Mouse (Mus musculus) mouse embryonic stem cell (cell line): ENCODE results near the gene Abi3.

Experiments used
- in situ Hi-C, 2 experiments: fragments of 300-500 bp; cut with MboI; formaldehyde crosslinking; loops; 1 replicate in 1 of 2; 3 replicates in 1 of 2; pipeline ENCODE4 v1.14.3; 2019 to 2020; ENCODE audit warnings: low sequenced_read_pairs in 2 of 2, low pct_unique_long_range_greater_than_20kb in 1 of 2, mixed read lengths in 1 of 2; ENCODE audit not compliant: unreplicated experiment in 1 of 2

Gene Abi3

DNA sequence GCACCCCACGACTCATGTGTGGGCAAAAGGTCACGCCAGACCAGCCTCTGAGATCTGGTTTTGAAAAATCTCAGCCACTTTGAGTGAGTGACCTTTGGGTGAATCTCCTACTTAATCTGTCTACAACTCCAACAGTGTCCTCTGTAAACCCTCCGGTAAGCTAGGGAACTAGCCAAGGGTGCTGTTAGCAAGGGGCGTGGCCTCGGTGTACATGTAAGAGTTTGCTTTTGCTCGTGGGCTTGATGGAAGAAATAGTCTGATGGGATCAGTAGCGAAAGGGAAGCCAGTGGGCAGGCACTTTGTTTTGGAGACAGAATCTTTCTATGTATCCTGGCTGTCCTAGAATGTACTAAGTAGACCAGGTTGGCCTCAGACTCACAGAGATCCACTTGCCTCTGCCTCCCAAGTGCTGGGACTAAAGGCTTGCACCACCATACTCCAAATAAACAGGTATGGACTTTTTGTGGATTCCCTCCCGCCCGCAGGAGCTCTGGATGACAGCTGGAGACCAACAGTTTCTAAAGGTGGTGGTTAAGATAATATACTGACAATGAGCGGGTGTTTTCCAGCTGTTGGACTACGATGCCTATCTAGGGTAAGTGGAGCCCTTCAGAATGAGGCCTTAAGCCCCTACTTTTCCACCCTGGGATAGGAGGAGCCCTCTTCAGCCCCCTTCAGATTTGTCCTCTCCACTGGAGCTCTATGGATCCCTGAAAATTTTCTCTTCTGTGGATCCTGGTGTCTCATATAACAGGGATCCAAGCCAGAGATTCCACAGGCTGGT lies 13.9 kb downstream of the Abi3 start:
- in situ Hi-C loops = no loop called here

DNA sequence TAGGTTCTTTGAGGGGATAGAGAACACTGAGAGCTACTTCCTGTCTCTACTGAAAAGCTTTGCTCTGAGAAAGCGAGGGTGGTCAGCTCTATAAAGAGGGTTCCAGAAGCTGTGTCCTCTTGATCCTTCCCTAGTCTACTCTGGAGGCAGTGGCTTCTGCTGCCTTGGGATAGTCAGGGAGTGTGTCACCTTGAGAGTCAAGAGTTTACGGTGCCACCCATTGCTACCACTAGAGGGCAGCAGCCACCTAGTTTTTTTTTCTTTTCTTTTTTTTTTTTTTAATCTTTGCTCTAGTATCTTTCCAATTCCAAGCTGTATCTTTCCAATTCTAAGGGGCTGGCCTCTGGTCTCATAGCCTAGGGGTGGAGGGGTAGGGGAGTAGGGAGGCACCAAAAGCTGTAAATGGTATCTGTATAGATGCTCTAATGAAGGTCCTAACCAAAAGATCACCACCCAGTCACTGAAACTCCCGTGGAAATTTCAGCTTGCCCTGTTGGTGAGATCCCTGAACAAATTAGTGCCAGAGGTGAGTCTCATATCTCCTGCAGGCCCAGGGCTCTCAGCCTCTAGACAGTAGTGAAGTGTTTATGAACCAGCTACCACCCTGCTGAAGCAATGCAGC lies 14.7 kb downstream of the Abi3 start:
- in situ Hi-C loops = no loop called here

DNA sequence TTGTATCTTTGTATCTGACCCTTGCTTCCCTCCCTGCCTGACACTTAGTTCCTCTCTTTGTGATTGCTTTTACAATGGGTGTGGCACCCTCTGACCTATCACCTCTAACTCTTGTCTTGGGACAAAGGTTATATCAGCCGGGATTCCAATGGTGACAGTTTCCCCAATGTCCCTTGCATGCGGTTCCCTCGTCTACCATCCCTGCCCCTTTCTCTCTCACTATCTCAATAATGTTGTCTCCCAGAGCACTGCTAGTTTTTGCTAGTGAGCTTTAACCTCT lies 15.2 kb downstream of the Abi3 start:
- in situ Hi-C loops = no loop called here

- in situ Hi-C loops = no loop called here
Measured at GRCm38 (mm10) chr11:95826317-95827167, 15.7 kb downstream of the Abi3 start.

DNA sequence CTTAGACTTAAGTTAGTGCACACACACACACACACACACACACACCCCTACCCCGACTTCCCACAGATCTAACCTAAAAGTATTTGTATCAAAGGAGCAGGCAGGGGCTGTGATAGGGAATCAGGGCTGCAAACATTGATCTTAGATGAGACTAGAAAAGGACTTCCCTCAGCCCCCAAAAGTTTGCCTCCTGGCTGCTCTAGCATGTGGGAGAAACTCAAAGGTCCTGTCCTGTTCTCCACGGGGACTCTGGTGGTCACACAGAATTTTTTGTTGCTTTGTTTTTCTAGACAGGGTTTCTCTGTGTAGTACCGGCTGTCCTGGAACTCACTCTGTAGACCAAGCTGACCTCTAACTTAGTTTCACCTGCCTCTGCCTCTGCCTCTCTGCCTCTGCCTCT lies 16.7 kb downstream of the Abi3 start:
- in situ Hi-C loops = no loop called here

DNA sequence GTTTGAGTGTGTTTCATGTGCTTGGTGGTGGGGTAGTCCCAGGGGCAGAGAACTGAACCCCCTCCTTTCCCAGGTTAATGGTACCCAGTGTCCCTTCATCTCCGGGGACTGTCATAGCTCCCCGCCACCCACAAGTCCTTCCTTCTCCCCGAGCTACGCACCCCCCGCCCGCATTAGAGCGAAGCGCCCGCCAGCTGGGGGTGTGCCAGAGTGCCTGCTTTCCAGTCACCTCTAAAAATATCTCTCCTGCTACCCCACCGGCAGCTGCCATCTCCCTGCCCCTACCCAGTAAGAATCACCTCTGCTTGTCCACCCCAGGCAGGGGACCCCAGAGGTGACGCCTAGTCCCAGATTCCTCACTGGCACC lies 17.4 kb downstream of the Abi3 start:
- in situ Hi-C loops = no loop called here

- in situ Hi-C loops = no loop called here
Measured at GRCm38 (mm10) chr11:95824071-95824876, 18.0 kb downstream of the Abi3 start, which contains the start of gene Phospho1. Gene Phospho1, plus strand, starts transcription at chr11:95824499.

GRCm38 (mm10) chr11:95822437-95822836 lies 19.8 kb downstream of the Abi3 start:
- in situ Hi-C loops = no loop called here

DNA sequence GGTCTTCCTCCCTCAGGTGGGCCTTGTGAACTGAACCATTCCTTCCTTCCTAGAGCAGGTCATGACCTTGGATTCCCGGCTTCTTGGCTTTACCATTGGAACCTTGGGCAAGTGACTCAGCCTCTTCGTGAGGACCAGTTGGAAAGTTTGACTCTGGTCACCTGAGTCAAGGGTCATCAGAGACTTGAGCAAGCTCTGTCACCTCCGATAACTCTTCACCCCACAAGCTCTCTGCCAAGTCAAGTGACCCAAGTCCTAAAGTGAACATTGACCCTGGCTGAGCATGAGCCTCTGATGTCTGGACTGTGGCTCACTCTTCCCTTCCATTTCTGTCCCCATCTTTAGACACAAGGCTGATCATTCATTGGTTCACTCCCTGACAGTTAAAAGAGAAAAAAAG lies 20.8 kb downstream of the Abi3 start:
- in situ Hi-C loops = no loop called here

GRCm38 (mm10) chr11:95819138-95819537 lies 23.1 kb downstream of the Abi3 start:
- in situ Hi-C loops = no loop called here

DNA sequence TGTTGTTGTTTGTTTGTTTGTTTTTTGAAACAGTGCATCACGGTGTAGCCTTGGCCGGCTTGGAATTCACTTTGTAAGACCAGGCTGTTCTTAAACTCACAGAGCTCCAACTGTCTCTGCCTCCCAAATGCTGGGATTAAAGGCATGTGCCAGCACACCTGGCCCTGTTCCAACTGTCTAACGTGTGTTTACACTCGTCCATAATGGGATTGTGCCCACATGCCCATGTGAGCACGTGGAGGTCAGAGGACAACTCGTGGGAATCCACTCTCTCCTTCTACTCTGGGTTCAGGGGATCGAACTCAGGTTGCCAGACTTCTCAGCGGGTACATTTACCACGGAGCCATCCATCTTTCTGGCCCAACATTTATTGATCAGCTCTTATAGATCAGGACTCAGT lies 26.9 kb downstream of the Abi3 start:
- in situ Hi-C loops = no loop called here

DNA sequence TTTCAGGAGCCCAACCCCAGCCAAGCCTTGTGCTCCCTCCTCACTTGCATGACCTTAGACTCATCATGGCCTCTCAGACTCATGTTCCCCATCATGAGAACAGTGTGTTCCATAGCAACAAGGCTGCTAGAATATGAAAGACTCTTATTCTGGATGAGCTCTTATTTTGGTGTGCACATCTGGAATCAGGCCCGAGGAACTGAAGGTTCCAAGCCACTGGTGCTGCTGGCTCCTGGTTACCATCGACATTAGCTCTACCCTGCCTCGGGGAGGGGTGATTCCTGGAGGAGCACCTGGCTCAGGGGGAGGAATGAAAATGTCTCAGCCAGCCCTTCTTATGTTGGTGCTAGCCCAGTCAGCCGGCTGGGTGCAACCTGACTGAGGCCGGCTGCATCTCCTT lies 27.4 kb downstream of the Abi3 start:
- in situ Hi-C loops = no loop called here

DNA sequence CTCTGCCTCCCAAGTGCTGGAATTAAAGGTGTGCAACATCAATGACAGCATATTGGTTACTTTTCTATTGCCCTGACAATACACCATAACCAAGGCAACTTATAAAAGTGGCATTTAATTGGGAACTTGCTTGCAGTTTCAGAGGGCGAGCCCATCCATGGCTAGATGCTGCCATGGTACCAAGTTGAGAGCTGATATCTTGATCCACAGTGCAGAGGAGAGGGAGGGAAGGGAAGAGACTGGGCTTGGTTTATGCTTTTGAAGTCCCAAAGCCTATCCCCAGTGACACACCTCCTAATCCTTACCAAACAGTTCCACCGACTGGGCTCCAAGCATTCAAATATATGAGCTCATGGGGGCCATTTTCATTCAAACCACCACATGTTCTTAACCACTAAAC lies 28.2 kb downstream of the Abi3 start:
- in situ Hi-C loops = no loop called here

GRCm38 (mm10) chr11:95812224-95812623 lies 30.1 kb downstream of the Abi3 start:
- in situ Hi-C loops = no loop called here

DNA sequence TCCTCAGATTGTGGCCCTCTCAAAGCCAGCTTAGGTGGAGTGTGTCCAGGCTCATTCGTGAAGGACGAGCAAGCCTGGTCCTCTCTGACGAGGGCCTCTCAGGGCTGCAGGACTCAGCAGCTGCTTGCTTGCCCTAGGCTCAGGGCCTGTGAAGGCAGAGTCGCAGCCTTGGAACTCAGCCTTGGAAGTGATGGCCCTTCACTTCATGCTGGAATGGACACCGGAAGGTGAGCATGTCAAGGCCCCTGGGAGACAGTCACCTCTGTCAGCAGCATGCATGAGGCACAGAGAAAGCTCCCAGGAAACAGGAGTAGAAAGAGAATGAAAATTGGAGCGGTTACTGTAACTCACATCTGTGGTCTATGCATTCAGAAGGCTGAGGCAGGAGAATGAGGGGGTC lies 30.5 kb downstream of the Abi3 start:
- in situ Hi-C loops = no loop called here

DNA sequence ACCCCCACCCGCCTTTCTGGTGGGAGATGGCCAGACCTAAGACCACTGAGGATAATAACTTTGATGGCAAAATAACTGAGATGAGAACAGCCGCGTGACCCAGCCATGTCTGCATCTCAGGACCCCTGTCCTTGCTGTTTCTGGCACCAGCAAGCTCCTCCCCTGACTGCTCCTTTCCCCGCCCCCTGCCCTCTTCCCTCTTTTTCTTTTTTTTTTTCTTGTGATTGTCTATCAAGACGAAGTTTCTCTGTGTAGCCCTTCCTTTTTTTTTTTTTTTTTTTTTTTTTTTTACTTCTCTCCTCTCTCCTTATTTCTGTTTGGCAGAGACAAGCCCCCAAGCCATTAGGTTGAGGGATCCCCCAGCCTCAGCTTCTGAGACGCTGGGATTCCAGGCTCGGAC lies 31.4 kb downstream of the Abi3 start:
- in situ Hi-C loops = no loop called here

GRCm38 (mm10) chr11:95809603-95810002 lies 32.7 kb downstream of the Abi3 start:
- in situ Hi-C loops = no loop called here

DNA sequence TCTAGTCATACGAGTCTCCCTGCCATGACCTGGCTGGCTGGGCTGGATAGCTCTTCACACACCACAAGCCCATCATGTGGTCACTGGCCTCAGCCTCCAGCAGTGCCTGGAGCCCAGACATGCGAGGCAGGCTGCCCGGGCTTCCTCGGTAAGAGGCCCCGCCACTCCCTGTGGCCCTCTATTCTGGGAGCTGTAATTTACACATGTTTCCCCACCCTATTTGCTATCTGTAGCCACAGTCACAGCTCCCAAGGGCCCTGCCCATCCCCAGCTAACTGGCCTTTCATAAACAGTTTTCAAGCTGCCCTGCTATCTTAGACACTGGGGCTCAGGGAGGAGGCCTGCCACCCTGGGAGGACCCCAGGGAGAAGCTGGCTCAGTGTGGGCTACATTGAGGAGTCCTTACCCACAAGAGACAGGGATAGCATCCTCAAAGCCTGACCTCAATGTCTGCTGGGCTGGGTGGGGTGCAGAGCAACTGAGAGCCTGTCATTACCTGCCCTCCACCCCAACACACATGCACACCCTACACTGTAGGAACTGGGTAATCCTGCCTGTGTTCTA lies 33.7 kb downstream of the Abi3 start:
- in situ Hi-C loops = no loop called here

- in situ Hi-C loops = no loop called here
Measured at GRCm38 (mm10) chr11:95807884-95808283, 34.4 kb downstream of the Abi3 start.
